Mouse (Mus musculus) cortical plate, adult 2 months (tissue): ENCODE measurements at regions not wholly inside any gene's neighbourhood (a gene's known extent, or its start where the extent isn't known, plus 50 kb on each side); places are given as distances from the start of the nearest gene placed in this dataset.

ENCODE experiments used
- CTCF ChIP-seq: fragments of 200-500 bp; IDR thresholded peaks from 2 replicates; pipeline ENCODE4 v1.5.1; 2011; ENCODE audit warnings: mild to moderate bottlenecking, control low read depth, low read length; ENCODE audit not compliant: insufficient read depth; ENCODE audit errors: extremely low read depth
- POLR2A ChIP-seq: fragments of 200-500 bp; IDR thresholded peaks from 2 replicates; pipeline ENCODE4 v1.6.1; 2011; ENCODE audit warnings: mild to moderate bottlenecking, low read length, control low read depth; ENCODE audit not compliant: insufficient read depth; ENCODE audit errors: extremely low read depth

DNA sequence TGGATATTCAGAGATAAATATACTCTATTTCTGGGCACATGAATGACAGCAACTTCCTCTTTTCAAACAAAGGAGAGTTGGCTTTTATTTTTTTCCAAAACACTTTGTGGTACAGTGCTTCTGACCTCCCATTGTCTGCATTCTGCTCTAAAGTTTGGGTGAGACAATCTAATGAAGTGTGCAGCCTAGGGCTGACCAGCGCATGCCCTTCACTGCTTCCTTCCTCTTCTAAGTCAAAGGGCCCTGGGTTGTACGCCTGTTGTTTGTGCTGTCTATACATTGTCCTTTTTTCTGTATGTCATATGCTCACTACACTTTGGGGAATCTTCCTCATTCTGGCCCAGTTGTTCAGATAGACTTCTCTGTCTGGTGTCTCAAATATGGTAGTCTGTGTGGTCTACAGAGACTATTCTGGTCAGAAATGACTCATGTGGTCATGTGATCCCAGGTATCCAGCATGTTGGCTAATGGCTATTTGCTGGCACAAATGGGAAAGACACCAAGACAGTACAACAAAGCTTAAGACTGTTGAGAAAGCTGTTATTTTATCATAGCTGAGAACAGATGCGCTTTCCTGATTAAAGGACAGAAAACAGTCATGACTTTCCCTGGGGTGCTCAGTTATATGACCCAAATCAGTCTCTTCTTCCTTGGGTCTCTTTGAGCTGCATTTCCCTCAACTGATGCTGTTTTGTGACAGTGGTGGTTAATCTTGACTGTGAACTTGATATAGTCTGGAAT lies 151.4 kb upstream of the Marcks start:
- TF ChIP-seq POLR2A, result no peak
- no peak for TF ChIP-seq CTCF
